Mouse (Mus musculus): Measurements from ENCODE around the gene Actr8.

Gene Actr8

DNA sequence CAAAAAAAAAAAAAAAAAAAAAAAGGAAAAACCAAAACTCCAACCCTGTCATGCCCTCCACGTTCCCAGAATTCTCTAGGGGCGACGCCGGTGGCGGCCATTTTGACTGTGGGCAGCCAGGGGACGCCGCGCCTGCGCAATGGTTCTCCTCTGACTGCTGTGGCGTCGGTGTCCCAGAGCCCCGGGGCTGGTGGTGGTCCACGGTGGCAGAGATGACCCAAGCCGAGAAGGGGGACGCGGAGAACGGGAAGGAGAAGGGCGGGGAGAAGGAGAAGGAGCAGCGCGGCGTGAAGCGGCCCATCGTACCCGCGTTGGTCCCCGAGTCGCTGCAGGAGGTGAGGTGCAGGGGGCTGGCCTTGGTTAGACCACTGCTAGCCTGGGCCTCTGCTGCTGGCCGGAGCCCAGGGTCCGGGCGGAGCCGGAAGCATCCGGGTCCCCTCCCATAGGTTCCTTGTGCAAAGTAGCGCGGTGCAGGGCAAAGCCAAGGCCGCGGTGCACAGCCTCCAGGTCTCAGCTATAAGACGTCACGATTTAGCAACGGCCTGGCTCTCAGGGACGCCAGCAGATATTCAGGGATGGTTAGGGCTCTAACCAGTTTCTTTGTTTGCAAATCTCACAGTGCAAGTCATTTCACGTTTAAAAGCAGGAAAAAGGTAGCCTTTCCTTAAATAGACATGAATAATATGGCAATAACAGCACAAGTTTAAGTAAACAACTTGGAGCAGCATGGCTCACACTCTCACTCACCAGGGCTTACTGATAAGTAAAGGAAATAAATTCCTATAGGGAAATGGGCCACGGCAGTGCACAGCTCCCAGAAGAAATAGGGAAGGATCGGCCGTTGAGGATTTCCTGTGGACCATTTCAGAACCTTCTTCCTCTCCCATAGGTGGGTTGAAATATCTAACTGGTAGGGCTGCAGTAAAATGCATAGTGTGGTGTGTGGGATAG, at the start of gene Actr8:
TSS of gene Actr8 (plus strand) at position 84 of the 951 bp plus-strand sequence.
- DNase-seq: peak; percentile 88 to 92

DNA sequence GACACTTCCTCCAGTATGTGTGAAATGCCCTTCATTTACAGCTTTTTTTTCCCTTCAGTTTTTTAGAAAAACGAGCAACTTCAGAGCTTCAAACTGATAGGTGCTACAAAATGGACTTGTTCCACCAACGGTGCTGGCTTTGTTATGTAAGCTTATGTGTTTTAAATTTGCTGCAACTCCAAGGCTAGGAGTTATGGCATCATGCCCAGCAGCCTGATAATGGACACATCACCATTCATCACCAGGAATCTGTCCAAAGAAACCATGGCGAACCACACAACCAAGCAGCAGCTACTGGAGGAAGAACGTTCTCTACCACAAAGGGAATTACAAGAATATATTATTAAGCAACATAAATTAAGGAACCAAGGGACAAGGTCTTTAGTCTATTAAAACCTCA, 49.2 kb upstream of the Actr8 start:
- no peak for DNase-seq

DNA sequence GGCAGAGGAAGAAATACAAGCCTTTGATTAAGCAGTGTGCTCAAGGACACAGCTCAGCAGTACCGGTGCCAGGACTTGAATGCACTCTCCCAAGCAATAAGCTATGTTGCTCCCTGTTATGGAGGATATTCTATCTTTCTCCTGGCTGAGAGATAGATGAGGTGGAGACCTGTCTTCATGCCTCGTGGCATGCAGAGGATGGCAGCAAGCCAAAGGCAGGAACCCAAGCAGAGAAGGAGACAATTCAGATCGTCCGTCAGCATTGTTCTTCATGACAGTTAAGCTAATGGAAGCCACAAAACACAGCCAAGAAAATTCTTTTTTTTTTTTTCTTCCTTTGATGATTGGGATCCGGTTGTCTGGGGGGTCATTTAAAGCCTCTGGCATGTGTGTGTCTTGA, 42.6 kb upstream of the Actr8 start:
- DNase-seq: no peak

DNA sequence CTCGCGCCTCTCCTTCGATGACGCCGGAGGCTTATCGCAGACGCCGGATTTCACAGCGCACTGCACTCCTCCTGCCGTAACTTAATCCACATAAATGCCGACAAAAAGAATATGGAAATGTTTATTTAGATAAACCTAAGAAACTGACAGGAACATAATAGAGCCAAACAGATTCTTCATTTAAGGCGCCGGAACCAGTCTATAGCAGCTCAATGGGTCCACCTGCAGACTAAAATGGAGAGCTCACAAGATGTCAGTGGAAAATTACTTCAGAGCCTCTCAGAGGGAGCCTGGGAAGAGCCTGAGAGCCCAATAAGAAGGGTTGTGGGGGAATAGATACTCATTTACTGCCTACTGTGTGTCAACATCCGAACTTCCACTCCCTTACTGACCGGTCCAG, 40.7 kb upstream of the Actr8 start:
- no peak for DNase-seq

DNA sequence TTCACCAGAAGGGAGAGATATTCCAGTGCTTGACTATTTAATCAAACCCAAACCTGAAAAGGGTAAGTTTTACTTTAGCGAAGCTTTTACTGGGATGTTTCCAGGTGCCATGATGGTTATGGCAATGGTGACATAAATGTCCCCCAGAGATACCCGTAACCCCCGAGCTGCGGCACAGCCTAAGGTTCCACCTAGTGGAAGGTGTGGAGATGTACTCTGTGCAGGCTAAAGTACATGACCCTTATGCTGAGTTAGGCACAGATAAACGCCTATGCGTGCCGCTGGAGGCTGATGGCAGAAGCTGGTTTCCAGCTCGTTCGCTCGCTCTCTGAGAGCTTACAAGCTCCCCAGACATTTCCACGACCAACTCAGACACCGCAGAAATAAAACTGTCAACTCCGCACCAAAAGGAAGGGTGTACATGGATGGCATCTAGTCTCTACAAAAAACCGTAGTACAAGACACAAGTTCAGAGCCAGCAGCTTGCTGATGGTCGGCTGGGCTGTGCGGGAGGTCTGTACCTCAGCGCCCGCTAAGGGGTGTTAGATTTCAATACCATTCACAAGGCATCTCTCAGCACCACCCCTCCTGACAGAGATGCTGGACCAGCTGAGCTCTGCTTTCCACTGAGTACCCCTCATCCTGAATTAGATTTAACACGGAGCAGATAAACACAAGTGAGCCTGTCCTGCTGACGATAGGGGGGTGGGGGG, 38.4 kb upstream of the Actr8 start:
- DNase-seq: no peak

DNA sequence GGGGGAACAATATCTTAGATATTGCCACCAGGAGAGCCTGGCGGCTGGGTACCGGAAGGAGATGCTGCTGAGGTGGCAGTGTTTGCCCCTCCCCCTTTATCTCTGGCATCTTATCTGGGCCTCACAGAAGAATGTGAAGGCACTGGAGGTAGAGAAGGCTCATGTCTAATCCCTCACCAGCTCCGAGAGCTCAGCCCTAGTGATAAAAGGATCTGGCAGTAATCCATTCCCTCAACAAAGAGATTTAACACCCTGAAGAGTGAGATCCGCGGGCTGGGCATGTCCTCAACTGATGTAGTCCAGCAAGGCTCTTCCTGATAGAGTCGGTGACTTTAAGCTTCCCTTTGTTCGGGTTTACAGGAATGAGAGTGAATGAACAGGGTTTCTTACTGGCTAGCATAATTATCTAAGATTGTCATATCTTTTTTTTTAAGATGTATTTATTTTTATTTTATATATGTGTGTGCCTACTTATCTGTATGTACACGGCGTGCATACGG, 37.8 kb upstream of the Actr8 start:
- DNase-seq: no peak

DNA sequence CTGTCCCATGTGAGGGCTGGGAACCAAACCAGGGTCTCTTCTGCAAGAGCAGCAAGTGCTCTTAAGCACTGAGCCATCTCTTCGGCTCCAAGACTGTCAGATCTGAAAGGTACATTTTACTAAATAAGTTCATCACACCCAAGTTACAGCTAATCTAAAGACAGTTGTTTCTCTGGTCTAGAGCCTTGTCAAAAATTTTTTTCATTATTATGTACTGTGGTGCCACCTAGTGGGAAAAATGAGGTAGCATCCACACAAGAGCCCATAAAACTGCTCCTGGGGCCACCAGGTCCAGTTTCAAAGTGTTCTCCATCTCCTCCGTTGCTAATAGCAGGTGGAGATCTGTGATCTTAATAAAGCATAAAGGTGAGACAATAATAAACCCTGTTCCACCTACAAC, 37.3 kb upstream of the Actr8 start:
- DNase-seq: peak; percentile 41 to 53

DNA sequence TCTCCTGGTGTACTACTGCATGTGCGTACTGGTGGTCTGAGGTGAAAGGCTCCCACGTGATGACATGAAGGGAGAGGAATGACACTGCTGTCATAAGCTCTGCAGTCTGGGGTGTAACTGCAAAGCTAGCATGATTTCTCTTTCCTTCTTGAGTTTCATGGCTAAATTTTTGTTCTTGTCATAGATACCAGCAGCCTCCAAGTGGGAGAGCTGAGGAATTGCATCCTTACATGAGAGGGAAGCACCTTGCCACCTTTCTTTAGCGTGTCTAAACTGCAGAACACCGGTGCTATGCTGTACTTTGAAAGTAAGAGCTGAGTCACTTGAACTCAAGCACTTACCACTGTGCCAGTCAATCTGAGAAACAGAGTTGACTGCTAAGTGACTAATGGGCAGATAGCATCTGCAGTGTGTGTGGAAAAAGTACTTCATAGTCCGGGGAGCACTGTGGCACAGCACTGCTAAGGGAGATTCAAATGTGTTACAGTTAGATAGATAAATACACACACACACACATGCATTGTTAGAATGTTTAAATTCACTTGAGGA, 31.3 kb upstream of the Actr8 start:
- DNase-seq: no peak

DNA sequence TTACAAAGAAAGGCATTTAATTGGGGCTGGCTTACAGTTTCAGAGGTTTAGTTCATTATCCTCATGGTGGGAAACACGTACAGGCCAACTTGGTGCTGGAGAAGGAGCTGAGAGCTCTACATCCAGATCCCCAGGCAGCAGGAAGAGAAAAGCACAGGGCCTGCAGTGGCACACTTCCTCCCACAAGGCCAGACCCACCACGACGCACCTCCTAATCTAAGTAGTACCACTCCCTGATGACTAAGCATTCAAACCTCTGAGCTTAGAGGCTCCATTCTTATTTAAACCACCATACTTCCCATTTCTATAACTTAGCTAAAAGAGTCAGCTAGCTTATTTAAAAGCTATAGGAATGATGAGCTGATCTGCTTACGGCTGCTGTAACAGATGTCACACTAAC, 27.3 kb upstream of the Actr8 start:
- no peak for DNase-seq

DNA sequence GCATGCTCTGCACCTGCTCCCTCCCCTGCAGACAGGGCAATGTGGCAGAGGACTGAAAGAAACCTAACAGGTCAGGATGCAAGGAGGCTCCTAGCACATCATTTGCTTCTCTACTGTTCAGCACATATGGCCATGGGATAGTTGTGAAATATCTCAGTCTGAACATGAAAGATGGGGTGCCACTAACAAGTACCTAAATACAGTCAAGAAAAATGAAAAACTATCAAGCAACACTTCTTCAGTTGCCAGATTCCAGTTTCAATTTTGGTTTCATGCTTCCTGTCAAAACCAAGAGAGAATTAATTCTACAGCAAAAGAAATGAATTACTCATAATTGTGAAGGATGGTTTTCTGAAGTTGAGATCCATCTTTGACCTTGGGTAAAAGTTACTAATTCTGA, 20.7 kb upstream of the Actr8 start:
- no peak for DNase-seq

DNA sequence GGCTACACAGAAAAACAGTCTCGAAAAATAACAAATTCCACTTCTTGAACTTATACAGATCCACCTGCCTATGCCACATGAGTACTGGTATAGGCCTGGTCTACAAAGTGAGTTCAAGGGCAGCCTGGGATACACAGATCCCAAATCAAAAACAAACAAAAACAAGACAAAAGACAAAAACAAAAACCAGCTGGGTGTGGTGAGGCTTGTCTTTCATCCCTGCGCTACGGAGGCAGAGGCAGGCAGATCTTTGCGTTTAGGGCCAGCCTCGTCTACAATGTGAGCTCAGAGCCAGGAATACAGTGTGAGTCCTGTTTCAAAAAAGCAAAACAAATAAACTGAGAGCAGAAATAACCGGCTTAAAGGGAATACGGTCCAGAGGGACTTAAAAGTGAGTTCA, 10.5 kb upstream of the Actr8 start:
- DNase-seq: no peak

DNA sequence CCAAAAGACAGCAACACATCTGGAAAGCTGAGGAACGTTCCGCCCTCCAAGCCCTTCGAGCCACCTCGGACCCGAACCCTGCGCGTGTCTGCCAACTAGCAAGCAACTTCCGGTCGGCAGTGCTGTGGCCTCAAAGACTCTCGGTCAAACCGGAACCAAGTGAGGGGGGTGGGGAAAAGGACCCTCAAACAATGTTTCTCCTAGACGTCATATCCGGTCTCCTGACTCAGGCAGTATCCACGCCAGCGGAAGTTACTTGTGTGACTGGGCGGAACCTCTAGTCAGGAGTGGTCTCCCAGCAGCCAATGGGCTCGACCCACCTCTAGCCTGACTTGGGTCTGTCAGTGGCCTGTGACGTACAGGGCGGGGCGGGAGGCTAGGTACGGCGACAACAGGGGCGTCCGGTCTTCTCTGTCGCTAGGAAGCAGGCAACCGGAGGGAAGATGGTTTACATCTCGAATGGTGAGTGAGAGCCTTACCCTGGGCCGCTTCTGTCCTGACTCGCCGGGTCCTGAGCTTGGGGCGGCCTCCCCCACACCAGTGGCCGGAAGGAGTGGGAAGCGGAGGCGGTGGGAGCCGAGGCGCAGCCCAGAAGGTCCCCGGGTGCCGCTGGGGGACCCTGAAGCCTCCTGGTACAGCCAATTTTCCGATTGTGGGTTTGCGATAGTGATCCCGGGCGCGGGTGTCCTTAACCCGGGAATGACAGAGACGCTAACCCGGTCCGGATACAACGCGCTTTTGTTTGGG, 9.9 kb upstream of the Actr8 start, which contains the start of gene Selenok:
TSS of gene Selenok (plus strand) at position 234 of the 747 bp plus-strand sequence.
- DNase-seq: peak; percentile 97 to 99

DNA sequence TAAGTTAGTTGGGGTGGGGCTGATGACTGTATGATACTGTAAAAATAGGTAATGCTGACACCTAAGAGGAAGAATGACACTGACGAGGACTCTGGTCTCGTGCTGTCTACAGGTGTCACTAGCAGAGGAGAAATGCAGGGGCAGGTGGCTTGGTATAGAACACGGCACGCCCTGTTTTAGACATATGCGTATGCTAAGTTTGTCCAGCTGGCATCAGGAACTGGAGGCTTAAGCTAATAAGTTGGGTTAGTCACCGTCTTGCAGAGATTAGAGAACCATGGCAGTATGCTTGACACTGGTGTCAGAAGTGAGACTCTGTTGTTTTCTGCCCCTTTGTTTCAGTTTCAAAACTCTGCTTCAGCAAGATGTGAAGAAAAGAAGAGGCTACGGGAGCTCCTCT, 6.7 kb upstream of the Actr8 start:
- DNase-seq: no peak

DNA sequence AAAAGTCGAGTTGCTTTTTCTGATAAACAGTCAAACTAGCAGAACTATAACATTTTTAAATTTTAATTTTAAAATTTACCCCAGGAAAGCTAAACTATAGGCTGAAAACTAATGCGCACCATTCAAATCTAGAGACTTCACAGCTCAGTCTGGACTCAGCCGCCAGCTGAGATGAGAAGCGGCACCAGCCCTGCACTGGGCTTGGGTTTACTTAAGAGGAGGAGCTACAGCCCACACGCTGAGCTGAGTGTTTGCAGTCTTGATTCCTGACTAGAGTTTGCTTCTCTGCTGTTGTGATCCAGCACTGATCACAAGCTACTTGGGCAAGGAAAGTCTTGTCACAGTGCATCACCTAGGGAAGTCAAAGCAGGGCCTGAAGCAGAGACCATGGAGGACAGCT, 6.1 kb upstream of the Actr8 start:
- DNase-seq: no peak

DNA sequence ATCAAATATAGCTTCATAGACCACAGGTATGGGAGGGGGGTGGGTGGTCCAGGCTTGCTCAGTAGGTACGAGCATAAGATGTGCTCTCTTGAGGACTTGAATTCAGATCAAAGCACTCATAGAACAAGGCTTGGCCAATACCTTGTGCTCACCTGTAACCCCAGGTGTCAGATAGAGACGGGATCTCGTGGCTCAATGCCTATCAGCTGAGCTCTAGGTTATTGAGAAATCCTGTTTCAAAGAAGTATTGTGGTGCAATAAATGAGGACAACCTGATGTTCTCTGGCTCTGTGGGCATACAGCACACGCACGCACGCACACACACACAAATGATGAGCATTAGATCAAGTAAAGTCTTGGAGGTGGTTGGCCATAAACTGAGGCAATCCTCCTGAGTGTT, 1.2 kb upstream of the Actr8 start:
- no peak for DNase-seq

DNA sequence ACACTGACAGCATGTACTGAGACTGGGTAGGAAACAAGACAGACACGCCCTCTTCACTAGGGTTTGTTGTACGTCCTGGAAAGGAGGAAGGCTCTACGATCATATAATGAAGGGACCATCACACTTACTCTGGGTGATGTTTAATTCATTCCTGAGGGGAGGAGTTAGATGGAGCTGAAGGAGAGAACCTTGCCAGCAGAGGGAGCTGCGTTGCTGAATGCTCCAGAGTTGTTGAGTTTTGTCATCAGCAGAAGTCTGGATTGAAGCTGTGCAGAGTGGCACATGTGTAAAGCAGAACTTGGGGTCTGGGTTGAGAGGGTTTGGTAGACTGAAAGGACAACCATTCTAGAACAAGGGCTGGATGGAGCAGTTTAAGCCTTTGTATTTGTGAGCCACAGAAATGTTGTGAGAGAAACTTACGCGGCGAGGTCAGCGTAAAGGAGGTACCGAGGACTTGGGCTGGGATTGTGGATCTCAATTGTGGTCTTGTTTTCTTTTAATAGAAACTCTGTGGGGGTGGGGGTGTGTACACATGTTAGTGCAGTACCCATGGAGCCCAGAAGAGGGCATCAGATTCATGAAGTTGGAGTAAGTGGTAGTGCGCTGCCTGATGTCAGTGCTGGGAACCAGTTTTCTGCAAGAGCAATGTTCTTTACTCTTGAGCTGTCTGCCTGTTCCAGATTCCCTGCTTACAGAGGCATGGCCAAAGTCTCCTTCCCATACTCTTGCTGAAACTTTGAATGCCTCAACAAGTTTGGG, 2.5 kb downstream of the Actr8 start:
- DNase-seq: peak in 1 of 2 experiments; percentile 62

DNA sequence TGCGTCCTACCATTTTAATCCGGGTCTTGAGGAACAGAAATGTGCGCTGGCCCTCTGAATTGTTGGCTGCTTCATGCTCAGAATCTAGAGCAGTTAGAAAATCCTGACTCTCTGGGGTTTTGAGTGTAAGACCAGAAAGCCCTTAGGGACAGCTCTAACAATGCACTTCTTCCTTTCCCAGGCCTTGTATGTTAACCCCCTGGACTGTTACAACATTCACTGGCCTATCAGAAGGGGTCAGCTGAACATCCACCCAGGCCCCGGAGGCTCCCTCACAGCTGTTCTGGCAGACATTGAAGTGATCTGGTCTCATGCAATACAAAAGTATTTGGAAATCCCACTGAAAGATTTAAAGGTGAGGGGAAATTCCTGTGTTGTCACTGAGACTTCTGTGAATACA, 8.0 kb downstream of the Actr8 start:
- no peak for DNase-seq

DNA sequence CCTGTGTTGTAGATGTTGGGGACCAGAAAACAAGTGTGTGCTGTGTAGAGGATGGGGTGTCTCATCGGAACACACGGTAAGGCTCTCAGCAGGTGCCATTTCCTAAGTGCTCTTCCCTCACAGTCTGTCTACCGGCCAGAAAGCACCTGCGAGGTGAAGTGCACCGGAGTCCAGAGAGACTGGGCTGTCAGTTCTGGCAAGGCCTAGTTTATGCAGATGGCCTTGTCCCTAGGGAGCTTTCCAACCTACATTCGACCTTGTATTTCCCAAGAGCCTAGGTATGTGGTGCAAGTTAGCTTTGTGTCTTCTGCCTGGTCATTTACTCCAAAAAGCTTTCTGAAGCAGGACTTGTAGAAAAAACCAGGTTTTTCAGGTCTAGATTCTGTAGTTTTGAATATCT, 9.1 kb downstream of the Actr8 start:
- no peak for DNase-seq

DNA sequence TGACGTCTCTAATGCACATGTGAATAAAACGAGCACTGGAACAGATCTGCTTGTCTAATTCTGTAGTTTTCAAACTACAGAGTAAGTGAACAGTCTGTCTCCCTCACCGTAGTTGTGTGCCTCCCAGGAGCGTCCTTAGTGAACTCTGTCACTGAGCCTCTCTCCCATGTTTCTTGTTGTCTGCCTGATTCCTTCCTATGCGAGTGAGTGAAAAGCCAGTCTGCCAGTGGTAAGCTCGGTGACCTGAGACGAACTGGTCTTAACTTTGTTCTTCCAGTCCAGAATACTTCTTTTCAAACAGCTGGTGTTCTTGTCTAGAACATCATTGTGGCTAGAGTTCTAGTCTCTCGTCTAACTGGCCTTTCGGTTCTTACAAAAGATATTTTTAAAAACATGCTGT, 9.6 kb downstream of the Actr8 start:
- no peak for DNase-seq

DNA sequence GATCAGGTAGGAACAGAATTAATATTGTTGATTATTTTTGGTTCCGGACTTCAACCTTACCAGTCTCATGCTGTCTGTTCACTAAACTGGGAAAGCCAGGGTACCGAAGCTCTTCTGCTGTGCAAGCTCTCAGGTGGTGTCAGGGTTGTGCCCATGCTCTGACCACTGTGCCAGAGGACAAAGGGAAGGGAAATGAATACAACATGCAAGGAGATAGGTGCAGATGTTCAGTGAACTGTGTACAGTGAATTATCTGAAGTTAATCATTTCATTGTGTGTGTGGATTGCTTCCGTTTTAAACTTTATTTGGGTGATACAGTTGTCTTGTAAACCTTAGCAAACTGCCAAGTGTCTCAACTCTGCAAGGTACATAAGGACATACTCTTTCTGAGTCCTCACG, 10.2 kb downstream of the Actr8 start:
- DNase-seq: peak in 1 of 2 experiments; percentile 29

DNA sequence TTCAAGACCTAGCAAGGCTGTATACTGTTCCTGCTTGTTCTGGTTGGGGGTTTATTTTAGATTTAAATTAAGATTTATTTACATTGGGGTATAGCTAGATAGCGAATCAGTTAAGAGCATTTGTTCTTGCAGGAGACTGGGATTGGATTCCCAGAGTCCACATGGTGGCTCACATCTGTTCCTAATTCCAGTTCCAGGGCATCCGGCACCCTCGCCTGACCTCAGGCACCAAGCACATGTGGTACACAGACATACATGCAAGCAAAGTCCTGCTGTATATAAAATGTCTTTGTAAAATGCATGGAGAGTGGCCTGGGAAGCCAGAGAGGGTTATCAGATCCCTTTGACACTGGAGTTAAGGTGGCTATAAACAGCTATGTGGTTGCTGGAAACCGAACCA, 16.8 kb downstream of the Actr8 start:
- DNase-seq: no peak
